12 mouse cellular contexts compared by ENCODE assay signal in genomic region chr4:24796229-24796628, GRCm38 (mm10). TPM values are rescaled to one million over a fixed set of nuclear protein-coding genes. Genes with fewer than 3 reads are reported as not detected.
DNase-seq lines count a peak whose midpoint lies in the region; ATAC-seq lines count a peak whose summit lies in the region.
"Had no signal": no experiment of that assay in that cellular context is flagged by ENCODE, and none has a peak within 500 bp of the region (broad histone marks: within the 10 kb centered on the region; RNA-seq: fewer than 3 reads in every experiment).

No protein-coding gene starts in this region.

- no peak overlapping the region for H3K4me3 ChIP-seq in hindbrain, embryonic 15.5 days
- H3K4me3 ChIP-seq in hindbrain, embryonic 10.5 days = no peak overlapping the region
- H3K4me3 ChIP-seq in midbrain, embryonic 16.5 days (ENCODE audit: low read depth, low read length) = no peak overlapping the region
- no peak overlapping the region for H3K4me3 ChIP-seq in midbrain, embryonic 10.5 days
- H3K4me3 ChIP-seq: embryonic facial prominence, embryonic 12.5 days; limb, embryonic 10.5 days had no signal

- no peak for DNase-seq in hindbrain, embryonic 10.5 days (ENCODE audit: low spot score)
- no peak for DNase-seq in midbrain, embryonic 10.5 days (ENCODE audit: low spot score)
- DNase-seq in cerebellum, adult 18-20 months = peak; percentile 79 to 83
- peak; percentile 9 to 63 for DNase-seq in kidney, postnatal 36 days
- no peak for DNase-seq in urinary bladder, postnatal 14 days (ENCODE audit: low spot score)
- DNase-seq: thymus, postnatal 14 days had no signal

- H3K9me3 ChIP-seq in hindbrain, embryonic 15.5 days = no peaks in the 10 kb centered on the region
- no peaks in the 10 kb centered on the region for H3K9me3 ChIP-seq in hindbrain, embryonic 10.5 days
- H3K9me3 ChIP-seq in midbrain, embryonic 16.5 days (replicated peaks; ENCODE audit: control insufficient read depth, low read length, poor library complexity, severe bottlenecking) = no peaks in the 10 kb centered on the region
- H3K9me3 ChIP-seq in midbrain, embryonic 10.5 days (replicated peaks) = no peaks in the 10 kb centered on the region
- H3K9me3 ChIP-seq: limb, embryonic 10.5 days had no signal

- no peak overlapping the region for H3K27ac ChIP-seq in hindbrain, embryonic 15.5 days (replicated peaks)
- no peak overlapping the region for H3K27ac ChIP-seq in hindbrain, embryonic 10.5 days
- no peak overlapping the region for H3K27ac ChIP-seq in midbrain, embryonic 16.5 days (ENCODE audit: low read length)
- H3K27ac ChIP-seq in midbrain, embryonic 10.5 days (replicated peaks) = no peak overlapping the region
- H3K27ac ChIP-seq: embryonic facial prominence, embryonic 12.5 days; limb, embryonic 10.5 days had no signal

- no peaks in the 10 kb centered on the region for H3K36me3 ChIP-seq in hindbrain, embryonic 15.5 days
- H3K36me3 ChIP-seq in hindbrain, embryonic 10.5 days = no peaks in the 10 kb centered on the region
- H3K36me3 ChIP-seq in midbrain, embryonic 16.5 days (ENCODE audit: control insufficient read depth, insufficient read depth, low read length) = no peaks in the 10 kb centered on the region
- no peaks in the 10 kb centered on the region for H3K36me3 ChIP-seq in midbrain, embryonic 10.5 days
- H3K36me3 ChIP-seq: embryonic facial prominence, embryonic 12.5 days; limb, embryonic 10.5 days had no signal

- peaks cover 5% of the 10 kb centered on the region for H3K4me1 ChIP-seq in hindbrain, embryonic 15.5 days (replicated peaks)
- peaks cover 14% of the 10 kb centered on the region for H3K4me1 ChIP-seq in hindbrain, embryonic 10.5 days (replicated peaks)
- H3K4me1 ChIP-seq in midbrain, embryonic 16.5 days (ENCODE audit: control insufficient read depth, insufficient read depth, low read length) = no peaks in the 10 kb centered on the region; the same call in 1 of the 2 replicates
- peaks cover 16% of the 10 kb centered on the region for H3K4me1 ChIP-seq in midbrain, embryonic 10.5 days
- H3K4me1 ChIP-seq: embryonic facial prominence, embryonic 12.5 days had no signal

- no peaks in the 10 kb centered on the region for H3K27me3 ChIP-seq in hindbrain, embryonic 15.5 days
- H3K27me3 ChIP-seq in hindbrain, embryonic 10.5 days (ENCODE audit: insufficient read depth, poor library complexity, severe bottlenecking) = no peaks in the 10 kb centered on the region
- no peaks in the 10 kb centered on the region for H3K27me3 ChIP-seq in midbrain, embryonic 16.5 days (ENCODE audit: control insufficient read depth, insufficient read depth, low read depth, low read length)
- no peaks in the 10 kb centered on the region for H3K27me3 ChIP-seq in midbrain, embryonic 10.5 days (ENCODE audit: low read depth, poor library complexity, severe bottlenecking)

- H3K9ac ChIP-seq in hindbrain, embryonic 15.5 days = no peak overlapping the region
- no peak overlapping the region for H3K9ac ChIP-seq in midbrain, embryonic 16.5 days (ENCODE audit: low read depth, low read length)
- H3K9ac ChIP-seq: embryonic facial prominence, embryonic 12.5 days had no signal

- 51% methylated on average over 1 of the region's 1 CpGs for WGBS in hindbrain, embryonic 15.5 days
- WGBS in hindbrain, embryonic 10.5 days = 79% methylated on average over 1 of the region's 1 CpGs
- 50% methylated on average over 1 of the region's 1 CpGs for WGBS in midbrain, embryonic 16.5 days
- WGBS in midbrain, embryonic 10.5 days = 79% methylated on average over 1 of the region's 1 CpGs

- peak; percentile 82 for ATAC-seq in hindbrain, embryonic 15.5 days (ENCODE audit: low FRiP score, low read depth)
- peak; percentile 63; the same call in 1 of the 2 replicates for ATAC-seq in midbrain, embryonic 16.5 days
- ATAC-seq: intestine, postnatal 0 days; lung, postnatal 0 days had no signal

- no peak overlapping the region for H3K4me2 ChIP-seq in hindbrain, embryonic 15.5 days
- no peak overlapping the region for H3K4me2 ChIP-seq in midbrain, embryonic 16.5 days (ENCODE audit: low read length)
- H3K4me2 ChIP-seq: embryonic facial prominence, embryonic 12.5 days had no signal

RNA-seq across cellular contexts. Expression of gene Klhl32, which starts 54.7 kb away (rescaled TPM):
- polyA plus RNA-seq in hindbrain, embryonic 15.5 days (2015; fragmentation: Nextera tagmentation; extraction: Ambion mirVana) = 29.5 and 35.5 TPM in 2 replicates
- 4.3 and 9.1 TPM in 2 replicates for polyA plus RNA-seq in hindbrain, embryonic 10.5 days (2016; fragmentation: Nextera tagmentation; extraction: Ambion mirVana)
- 29.4 and 36.4 TPM in 2 replicates for polyA plus RNA-seq in midbrain, embryonic 16.5 days (2015; fragmentation: Nextera tagmentation; extraction: Ambion mirVana)
- polyA plus RNA-seq in midbrain, embryonic 10.5 days (2016; fragmentation: Nextera tagmentation; extraction: Ambion mirVana) = 3.8 and 5.5 TPM in 2 replicates

Comparison
In these comparisons a context has a peak if more than half of its experiments do, and no peak if none do; other contexts are left out.
1. DNase-seq: peak in cerebellum, adult 18-20 months (2 of 2) and kidney, postnatal 36 days (2 of 2); none in hindbrain, embryonic 10.5 days (single experiment), midbrain, embryonic 10.5 days (single experiment) and urinary bladder, postnatal 14 days (single experiment).